Mouse (Mus musculus) lung, postnatal 36 days (tissue): ENCODE data around the gene Dnase2a.

Experiments
- DNase-seq: peaks from one replicate; pipeline ENCODE4 v3.0.0; 2022; ENCODE audit warnings: mixed read lengths

Gene Dnase2a

GRCm38 (mm10) chr8:84908421-84909161, at the start of gene Dnase2a:
TSS of gene Dnase2a (plus strand) at chr8:84908560.
- peak; percentile 100 for DNase-seq

- peak; percentile 91 for DNase-seq
Measured at GRCm38 (mm10) chr8:84871376-84872308, 36.7 kb upstream of the Dnase2a start, which contains the start of gene Syce2. TSS of gene Syce2 (plus strand) at chr8:84872111.

- DNase-seq: peak; percentile 41
Measured at GRCm38 (mm10) chr8:84872309-84872965, 35.9 kb upstream of the Dnase2a start.

- DNase-seq: no peak
Measured at GRCm38 (mm10) chr8:84873016-84873415, 35.3 kb upstream of the Dnase2a start.

- DNase-seq: no peak
Measured at GRCm38 (mm10) chr8:84874339-84874738, 34.0 kb upstream of the Dnase2a start.

- DNase-seq: no peak
Measured at GRCm38 (mm10) chr8:84877297-84878035, 30.9 kb upstream of the Dnase2a start.

- DNase-seq: no peak
Measured at GRCm38 (mm10) chr8:84878915-84879314, 29.4 kb upstream of the Dnase2a start.

- DNase-seq: no peak
Measured at GRCm38 (mm10) chr8:84884728-84885127, 23.6 kb upstream of the Dnase2a start.

- no peak for DNase-seq
Measured at GRCm38 (mm10) chr8:84888280-84888679, 20.1 kb upstream of the Dnase2a start.

GRCm38 (mm10) chr8:84889141-84889540, 19.2 kb upstream of the Dnase2a start:
- DNase-seq: no peak

- no peak for DNase-seq
Measured at GRCm38 (mm10) chr8:84892993-84893708, 15.2 kb upstream of the Dnase2a start.

GRCm38 (mm10) chr8:84893709-84894134, 14.6 kb upstream of the Dnase2a start, which contains the start of gene Gcdh:
TSS of gene Gcdh (minus strand) at chr8:84893921.
- peak; percentile 99 for DNase-seq

- DNase-seq: no peak
Measured at GRCm38 (mm10) chr8:84895963-84896362, 12.4 kb upstream of the Dnase2a start.

- no peak for DNase-seq
Measured at GRCm38 (mm10) chr8:84901071-84901470, 7.3 kb upstream of the Dnase2a start.

- no peak for DNase-seq
Measured at GRCm38 (mm10) chr8:84901752-84902151, 6.6 kb upstream of the Dnase2a start, which contains the start of gene Klf1. TSS of gene Klf1 (plus strand) at chr8:84901928.

- no peak for DNase-seq
Measured at GRCm38 (mm10) chr8:84902367-84902919, 5.9 kb upstream of the Dnase2a start.

- DNase-seq: peak; percentile 96
Measured at GRCm38 (mm10) chr8:84902920-84903661, 5.3 kb upstream of the Dnase2a start.

GRCm38 (mm10) chr8:84904351-84904750, 4.0 kb upstream of the Dnase2a start:
- no peak for DNase-seq

GRCm38 (mm10) chr8:84907037-84907436, 1.3 kb upstream of the Dnase2a start:
- DNase-seq: no peak

GRCm38 (mm10) chr8:84907493-84907892, 867 bp upstream of the Dnase2a start:
- DNase-seq: no peak
